Mouse (Mus musculus) thymus, adult 2 months (tissue): ENCODE measurements around the gene Zfp503.

Experiments used
- CTCF ChIP-seq: fragments of 200-500 bp; IDR thresholded peaks from 2 replicates; pipeline ENCODE4 v1.5.1; 2012; ENCODE audit warnings: mild to moderate bottlenecking, control low read depth, low read length, moderate library complexity, borderline replicate concordance; ENCODE audit not compliant: control insufficient read depth, poor library complexity, insufficient read depth; ENCODE audit errors: extremely low read depth
- POLR2A ChIP-seq: fragments of 200-500 bp; IDR thresholded peaks from 2 replicates; pipeline ENCODE4 v1.6.1; 2012; ENCODE audit warnings: mild to moderate bottlenecking, low read length, control low read depth, moderate library complexity; ENCODE audit not compliant: control insufficient read depth, poor library complexity, insufficient read depth; ENCODE audit errors: extremely low read depth

DNA sequence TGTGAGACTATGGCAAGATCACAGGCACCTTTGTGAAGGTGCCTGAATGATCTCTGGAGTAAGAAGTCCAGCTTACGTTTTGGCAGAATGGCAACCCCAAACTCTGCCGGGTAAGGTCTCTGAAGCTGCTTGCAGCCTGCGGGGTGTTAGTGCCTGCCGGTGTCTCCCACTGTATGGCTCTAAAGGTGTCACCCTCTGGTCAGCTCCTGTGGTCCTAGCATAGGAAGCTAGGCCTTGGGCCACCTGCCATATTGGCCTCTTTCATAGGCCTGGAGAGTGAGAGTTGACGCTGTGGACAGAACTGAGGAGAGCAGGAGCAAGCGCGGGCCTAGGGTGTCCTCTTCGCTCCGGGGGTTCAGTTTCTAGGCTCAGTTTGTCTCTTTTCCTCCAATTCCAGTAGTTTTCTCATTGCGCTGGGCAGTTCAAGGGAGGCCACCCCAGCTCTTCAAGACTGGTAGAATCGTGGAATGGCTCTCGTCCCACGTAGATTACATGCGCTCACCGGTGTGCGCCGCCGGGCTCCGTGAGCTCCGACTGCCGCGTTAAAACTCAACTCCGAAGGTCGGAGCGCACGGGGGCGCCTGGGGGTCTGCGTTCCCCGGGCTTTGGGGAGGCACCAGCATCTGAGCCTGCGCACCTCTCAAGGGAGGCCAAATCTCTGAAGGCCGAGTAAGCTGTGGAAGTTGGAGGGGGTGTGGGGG is 1.1 kb upstream of the Zfp503 start:
- TF ChIP-seq CTCF (no peak), POLR2A (no peak)
